Mouse (Mus musculus): ENCODE data around the gene Zfp61. TPM values are rescaled to one million over a fixed set of nuclear protein-coding genes. Genes with fewer than 3 reads are reported as not detected.
A peak's percentile ranks its signal among the peaks of the same experiment; 100 is the strongest.

Gene Zfp61
- polyA plus RNA-seq, 1 experiment from 2014 or later = 63.5 TPM

DNA sequence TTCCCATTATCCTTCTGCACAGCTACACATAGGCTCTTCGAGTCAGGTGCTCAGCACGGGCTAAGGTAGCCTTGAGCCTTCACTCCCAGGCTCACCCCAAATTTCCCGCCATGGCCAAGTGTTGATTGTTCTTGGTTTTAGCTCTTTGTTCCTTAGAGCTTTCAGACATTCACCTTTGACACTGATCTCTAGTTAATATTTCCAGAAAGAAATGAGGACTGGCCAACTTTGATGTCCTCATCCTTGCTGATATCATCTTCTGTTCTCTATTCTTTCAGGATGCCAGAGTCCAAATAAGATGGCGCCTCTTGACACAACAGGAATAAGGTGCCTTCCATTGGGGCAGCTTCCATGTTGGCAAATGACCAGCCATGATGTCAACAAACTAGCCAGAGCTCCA is 26.6 kb downstream of the Zfp61 start:
- ATAC-seq (ENCODE audit: low FRiP score, low read depth) = no peak
- H3K27me3 ChIP-seq = no peaks in the 10 kb centered on the region
- H3K27ac ChIP-seq = no peak overlapping the region
- no peak overlapping the region for H3K4me2 ChIP-seq (replicated peaks)
- no peaks in the 10 kb centered on the region for H3K9me3 ChIP-seq
- H3K36me3 ChIP-seq = peaks cover 38% of the 10 kb centered on the region
- WGBS = 95% methylated on average over 4 of the region's 4 CpGs
- H3K4me1 ChIP-seq = peaks cover 4% of the 10 kb centered on the region; the same call in 1 of the 2 replicates
- no peak overlapping the region for H3K9ac ChIP-seq
- H3K4me3 ChIP-seq = no peak overlapping the region

DNA sequence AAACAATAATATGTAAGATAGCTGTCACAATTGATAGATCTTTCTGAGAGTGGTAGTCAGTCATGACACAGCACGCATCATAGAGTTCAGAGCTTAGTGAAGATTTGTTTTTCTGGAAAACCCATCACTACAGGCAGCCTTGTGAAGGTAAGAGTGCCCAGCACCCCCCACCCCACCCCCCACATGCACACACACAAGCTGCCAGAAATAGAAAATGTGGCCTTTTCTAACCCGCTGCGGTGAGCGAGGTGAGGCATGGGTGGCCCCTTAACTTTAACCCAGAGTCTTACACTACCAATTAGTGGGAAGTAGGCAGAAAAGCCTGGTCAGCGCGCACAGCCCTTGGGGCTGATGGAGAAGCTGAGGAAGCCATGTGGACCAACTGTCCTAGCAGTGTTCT is 29.8 kb downstream of the Zfp61 start:
- H3K36me3 ChIP-seq = peaks cover 29% of the 10 kb centered on the region
- H3K4me3 ChIP-seq = no peak overlapping the region
- no peaks in the 10 kb centered on the region for H3K9me3 ChIP-seq
- H3K27me3 ChIP-seq = no peaks in the 10 kb centered on the region
- H3K4me1 ChIP-seq = peaks cover 4% of the 10 kb centered on the region; the same call in 1 of the 2 replicates
- H3K27ac ChIP-seq = no peak overlapping the region
- no peak overlapping the region for H3K9ac ChIP-seq
- WGBS = 93% methylated on average over 6 of the region's 6 CpGs
- H3K4me2 ChIP-seq (replicated peaks) = peak overlapping the region; percentile 78; the same call in 1 of the 2 replicates
- no peak for ATAC-seq (ENCODE audit: low FRiP score, low read depth)

DNA sequence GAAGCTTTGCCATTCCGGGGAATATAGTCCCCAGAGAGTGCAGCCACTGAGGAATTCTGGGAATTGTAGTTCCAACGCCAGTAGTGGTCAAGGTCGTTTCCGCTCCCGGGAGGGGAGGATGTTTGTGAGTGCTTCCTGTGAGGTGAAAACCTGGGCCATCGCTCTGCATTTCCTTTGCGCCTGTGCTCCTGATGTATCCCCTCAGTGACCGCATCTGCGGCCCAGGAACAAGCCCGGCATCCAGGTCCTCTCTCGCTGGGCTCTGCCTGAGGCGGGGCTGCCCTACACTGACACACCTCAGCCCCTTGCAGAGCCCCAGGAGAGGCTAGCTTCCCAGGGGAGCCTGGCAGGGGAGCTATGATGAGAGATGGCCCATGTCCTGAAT is 30.8 kb downstream of the Zfp61 start, which contains the start of gene Zfp93:
Zfp93 (plus strand) TSS at position 133 of the 385 bp plus-strand sequence.
- Histone ChIP-seq H3K9ac (peak within 1 kb of the TSS; percentile 82), H3K9me3 (no peaks in the 10 kb centered on the region), H3K27ac (no peak within 1 kb of the TSS), H3K4me1 (peaks cover 4% of the 10 kb centered on the region; the same call in 1 of the 2 replicates), H3K36me3 (peaks cover 23% of the 10 kb centered on the region), H3K4me3 (peak within 1 kb of the TSS; percentile 64), H3K4me2 (replicated peaks) (peak within 1 kb of the TSS; percentile 78), H3K27me3 (no peaks in the 10 kb centered on the region)
- WGBS = 0% methylated on average over 12 of the region's 12 CpGs
- ATAC-seq (ENCODE audit: low FRiP score, low read depth) = peak; percentile 94

DNA sequence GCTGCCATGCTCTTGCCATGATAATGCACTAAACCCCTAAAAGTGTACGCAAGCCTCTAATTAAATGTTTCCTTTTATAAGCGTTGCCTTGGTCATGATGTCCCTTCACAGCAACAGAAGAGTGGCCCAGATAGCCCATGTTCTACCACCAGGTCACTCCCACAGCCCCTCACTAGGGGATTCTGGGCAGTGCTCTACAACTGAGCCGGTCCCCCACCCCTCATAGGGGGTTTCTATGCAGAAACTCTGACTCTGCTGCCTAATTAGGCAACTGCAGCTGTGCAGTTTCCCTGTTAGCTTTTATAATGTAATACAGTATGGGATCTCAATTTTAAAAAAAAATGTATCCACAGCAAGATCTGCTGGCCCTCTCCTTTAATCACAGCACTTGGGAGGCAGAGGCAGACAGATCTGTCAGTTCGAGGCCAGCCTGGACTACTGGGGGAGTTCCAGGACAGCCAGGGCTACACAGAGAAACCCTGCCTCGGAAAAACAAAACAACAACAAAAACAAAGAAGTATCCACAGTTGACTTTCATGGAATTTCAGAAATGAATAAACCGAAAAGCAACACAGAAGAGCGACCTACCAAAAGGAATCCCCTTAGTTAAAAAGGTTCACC is 31.3 kb downstream of the Zfp61 start:
- Histone ChIP-seq H3K4me2 (replicated peaks) (peak overlapping the region; percentile 78), H3K27me3 (no peaks in the 10 kb centered on the region), H3K27ac (no peak overlapping the region), H3K4me3 (peak overlapping the region; percentile 64), H3K9me3 (no peaks in the 10 kb centered on the region), H3K36me3 (peaks cover 18% of the 10 kb centered on the region), H3K4me1 (peaks cover 4% of the 10 kb centered on the region; the same call in 1 of the 2 replicates), H3K9ac (peak overlapping the region; percentile 82)
- 31% methylated on average over 7 of the region's 7 CpGs for WGBS
- peak; percentile 46 for ATAC-seq (ENCODE audit: low FRiP score, low read depth)

DNA sequence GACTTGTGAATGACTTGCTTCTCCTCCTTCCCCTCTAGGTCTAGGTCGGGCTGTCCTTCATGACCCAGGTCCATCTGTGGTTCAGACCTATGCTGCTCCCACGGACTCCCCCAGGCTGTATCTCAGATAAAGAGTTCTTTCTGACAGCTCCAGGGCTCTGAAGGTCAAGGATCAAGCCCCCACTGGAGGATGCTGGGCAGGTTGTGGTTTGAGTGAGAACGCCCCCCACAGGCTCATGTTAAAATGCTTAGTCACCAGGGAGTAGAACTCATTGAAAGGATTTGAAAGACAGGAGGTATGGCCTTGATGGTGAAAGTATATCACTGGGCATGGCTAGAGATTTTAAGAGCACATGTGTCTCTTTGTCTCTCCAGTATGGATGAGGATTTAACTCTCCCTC is 31.8 kb downstream of the Zfp61 start:
- 79% methylated on average over 3 of the region's 3 CpGs for WGBS
- no peak overlapping the region for H3K4me3 ChIP-seq

DNA sequence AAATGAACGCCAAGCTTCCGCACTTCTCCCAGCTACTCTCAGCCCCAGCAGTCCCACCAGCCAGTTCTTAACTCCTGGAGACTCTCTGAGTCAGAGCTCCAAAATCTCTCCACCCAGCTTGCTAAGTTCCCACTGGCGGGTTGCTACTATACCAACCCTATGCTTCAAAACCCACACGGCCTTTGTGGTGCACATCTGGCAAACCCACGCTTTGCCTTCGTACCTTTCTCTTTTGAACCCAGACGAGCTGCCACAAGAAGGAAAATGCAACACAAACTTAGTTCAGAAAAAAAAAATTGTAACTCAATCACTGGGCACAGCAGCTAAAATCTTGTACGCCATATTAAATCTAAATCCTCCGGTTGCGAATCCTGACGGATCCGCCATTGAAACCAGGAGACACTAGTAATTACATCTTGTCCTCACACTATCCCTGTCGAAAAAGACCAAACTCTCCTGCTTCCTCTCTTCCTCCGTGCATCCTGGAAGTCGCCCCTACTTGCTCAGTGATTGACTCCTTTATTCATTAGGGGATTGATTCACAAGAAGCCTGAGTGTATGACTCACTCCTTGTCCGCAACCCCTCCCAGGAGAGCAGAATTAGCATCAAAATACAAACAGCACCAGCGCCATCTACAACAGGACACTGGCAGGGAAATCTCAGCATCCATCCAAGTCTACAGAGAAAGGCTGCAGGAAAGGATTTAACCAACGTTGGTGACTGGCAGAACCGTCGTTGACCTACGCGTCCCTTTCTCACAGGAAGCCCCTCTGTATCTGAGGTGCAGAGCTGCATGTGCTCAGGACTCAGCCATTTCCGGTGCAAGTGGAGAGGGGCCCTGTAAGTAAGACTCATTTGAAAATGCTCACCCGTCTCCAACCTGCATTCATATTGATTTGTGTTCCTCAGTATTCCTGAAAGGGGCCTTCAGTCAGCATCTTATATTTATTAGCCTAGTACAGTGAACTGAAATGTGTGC is 32.6 kb downstream of the Zfp61 start:
- 77% methylated on average over 24 of the region's 24 CpGs for WGBS
- no peak overlapping the region for H3K4me3 ChIP-seq
- peaks cover 4% of the 10 kb centered on the region; the same call in 1 of the 2 replicates for H3K4me1 ChIP-seq
- no peaks in the 10 kb centered on the region for H3K9me3 ChIP-seq
- H3K27ac ChIP-seq = no peak overlapping the region
- H3K27me3 ChIP-seq = no peaks in the 10 kb centered on the region
- peaks cover 5% of the 10 kb centered on the region for H3K36me3 ChIP-seq
- no peak overlapping the region for H3K4me2 ChIP-seq (replicated peaks)
- no peak overlapping the region for H3K9ac ChIP-seq
- ATAC-seq (ENCODE audit: low FRiP score, low read depth) = no peak

More for the DNA sequence above, 31.8 kb downstream of the Zfp61 start:
- H3K9me3 ChIP-seq = no peaks in the 10 kb centered on the region
- H3K36me3 ChIP-seq = peaks cover 13% of the 10 kb centered on the region
- peaks cover 4% of the 10 kb centered on the region; the same call in 1 of the 2 replicates for H3K4me1 ChIP-seq
- ATAC-seq (ENCODE audit: low FRiP score, low read depth) = no peak
- H3K4me2 ChIP-seq (replicated peaks) = peak overlapping the region; percentile 78; the same call in 1 of the 2 replicates
- H3K27ac ChIP-seq = no peak overlapping the region
- no peaks in the 10 kb centered on the region for H3K27me3 ChIP-seq
- H3K9ac ChIP-seq = no peak overlapping the region

DNA sequence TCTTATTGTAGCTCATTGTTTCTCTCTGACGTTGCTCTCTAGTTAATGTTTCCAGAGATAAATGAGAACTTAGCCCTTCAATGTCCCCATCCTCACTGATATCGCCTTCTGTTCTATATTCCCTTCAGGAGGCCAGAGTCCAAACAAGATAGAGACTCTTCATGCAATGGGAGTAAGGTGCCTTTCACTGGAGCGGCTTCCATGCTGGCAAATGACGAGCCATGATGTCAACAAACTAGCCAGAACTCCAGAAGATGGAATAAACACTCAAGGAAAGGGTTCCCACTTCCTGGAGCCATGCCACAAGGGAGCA is 41.1 kb downstream of the Zfp61 start:
- Histone ChIP-seq H3K36me3 (peaks cover 37% of the 10 kb centered on the region), H3K9me3 (no peaks in the 10 kb centered on the region), H3K4me3 (no peak overlapping the region), H3K27ac (no peak overlapping the region), H3K9ac (no peak overlapping the region), H3K4me2 (replicated peaks) (no peak overlapping the region), H3K27me3 (no peaks in the 10 kb centered on the region), H3K4me1 (peaks cover 7% of the 10 kb centered on the region)
- ATAC-seq (ENCODE audit: low FRiP score, low read depth) = no peak
- 88% methylated on average over 4 of the region's 4 CpGs for WGBS

DNA sequence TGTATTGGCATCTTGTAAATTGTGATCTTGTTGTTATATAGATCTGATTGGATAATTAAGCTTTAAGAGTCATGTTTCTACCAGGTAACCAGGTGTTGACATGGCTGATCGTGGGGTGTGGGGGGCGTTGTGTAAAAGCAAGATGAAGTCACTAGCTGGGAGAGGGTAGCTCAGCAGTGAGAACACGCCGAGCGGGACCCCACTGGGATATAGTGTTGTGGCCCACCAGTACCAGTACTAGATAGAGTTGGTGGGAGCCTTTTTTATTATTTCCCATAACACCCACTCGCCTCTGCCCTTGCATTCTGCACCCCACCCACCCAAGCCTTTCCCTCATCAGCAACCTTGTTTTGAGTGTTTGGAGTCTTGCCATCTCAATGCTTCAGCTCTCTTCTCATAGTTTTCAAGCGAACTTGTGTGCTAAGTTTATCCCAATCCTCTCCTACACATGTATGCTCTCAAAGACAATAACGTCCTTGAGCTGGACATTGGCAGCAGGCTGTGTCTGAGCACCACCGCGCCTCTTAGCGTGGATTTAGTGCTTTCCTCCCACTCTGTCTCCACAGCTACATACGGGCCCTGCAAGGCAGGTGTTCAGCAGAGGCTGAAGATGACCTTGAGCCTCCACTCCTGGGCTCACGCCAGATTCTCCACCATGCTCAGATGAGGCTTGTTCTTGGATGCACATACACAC is 41.6 kb downstream of the Zfp61 start:
- H3K9me3 ChIP-seq = no peaks in the 10 kb centered on the region
- 90% methylated on average over 13 of the region's 13 CpGs for WGBS
- H3K27ac ChIP-seq = no peak overlapping the region

DNA sequence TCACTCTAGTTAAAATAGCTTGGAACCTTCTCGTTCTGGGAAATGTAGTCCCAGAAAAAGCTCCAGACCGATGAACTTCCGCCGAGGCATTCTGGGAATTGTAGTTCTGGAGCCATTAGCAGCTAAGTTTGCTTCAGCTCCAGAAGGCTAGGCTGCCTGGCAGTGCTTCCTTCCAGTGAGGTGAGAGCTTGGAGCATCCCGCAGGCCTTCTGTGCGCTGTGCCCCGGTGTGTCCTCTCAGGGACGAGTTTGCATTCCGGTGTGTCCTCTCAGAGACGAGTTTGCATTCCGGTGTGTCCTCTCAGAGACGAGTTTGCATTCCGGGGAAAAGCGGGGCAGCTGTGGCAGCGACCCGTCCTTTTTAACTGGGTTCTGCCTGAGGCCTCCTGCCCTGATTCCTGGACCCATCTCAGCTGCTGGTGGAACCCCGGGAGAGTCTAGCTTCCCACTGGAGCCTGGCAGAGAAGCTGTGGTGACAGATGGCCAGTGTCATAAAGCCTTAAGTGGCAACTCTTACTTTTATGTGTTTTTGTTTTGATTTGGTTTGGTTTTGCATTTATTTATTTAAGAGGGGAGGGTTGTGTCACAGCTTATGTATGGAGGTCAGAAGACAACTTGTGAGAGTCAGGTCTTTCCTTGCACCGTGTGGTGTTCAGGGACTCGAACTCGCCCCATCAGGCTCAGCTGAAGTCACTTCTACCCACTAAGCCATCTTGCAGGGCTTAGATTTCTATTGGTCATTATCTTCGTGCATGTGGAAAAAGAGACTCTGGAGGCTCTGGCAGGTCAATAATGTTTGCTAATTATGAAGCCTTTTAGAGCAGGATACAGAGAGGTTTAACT is 46.2 kb downstream of the Zfp61 start, which contains the start of gene Zfp108:
Zfp108 (plus strand) TSS at position 162 of the 842 bp plus-strand sequence.
- H3K4me3 ChIP-seq = peak within 1 kb of the TSS; percentile 62
- H3K27me3 ChIP-seq = no peaks in the 10 kb centered on the region
- peak within 1 kb of the TSS; percentile 78 for H3K9ac ChIP-seq
- peak within 1 kb of the TSS; percentile 80 for H3K4me2 ChIP-seq (replicated peaks)
- ATAC-seq (ENCODE audit: low FRiP score, low read depth) = peak; percentile 95
- 17% methylated on average over 21 of the region's 21 CpGs for WGBS
- H3K9me3 ChIP-seq = no peaks in the 10 kb centered on the region
- H3K36me3 ChIP-seq = peaks cover 16% of the 10 kb centered on the region
- peak within 1 kb of the TSS; percentile 48; the same call in 1 of the 2 replicates for H3K27ac ChIP-seq
- H3K4me1 ChIP-seq = peaks cover 10% of the 10 kb centered on the region

More for the DNA sequence above, 41.6 kb downstream of the Zfp61 start:
- no peak overlapping the region for H3K4me2 ChIP-seq (replicated peaks)
- H3K4me3 ChIP-seq = no peak overlapping the region
- no peak overlapping the region for H3K9ac ChIP-seq
- peaks cover 8% of the 10 kb centered on the region for H3K4me1 ChIP-seq
- ATAC-seq (ENCODE audit: low FRiP score, low read depth) = no peak
- H3K27me3 ChIP-seq = no peaks in the 10 kb centered on the region
- H3K36me3 ChIP-seq = peaks cover 37% of the 10 kb centered on the region

DNA sequence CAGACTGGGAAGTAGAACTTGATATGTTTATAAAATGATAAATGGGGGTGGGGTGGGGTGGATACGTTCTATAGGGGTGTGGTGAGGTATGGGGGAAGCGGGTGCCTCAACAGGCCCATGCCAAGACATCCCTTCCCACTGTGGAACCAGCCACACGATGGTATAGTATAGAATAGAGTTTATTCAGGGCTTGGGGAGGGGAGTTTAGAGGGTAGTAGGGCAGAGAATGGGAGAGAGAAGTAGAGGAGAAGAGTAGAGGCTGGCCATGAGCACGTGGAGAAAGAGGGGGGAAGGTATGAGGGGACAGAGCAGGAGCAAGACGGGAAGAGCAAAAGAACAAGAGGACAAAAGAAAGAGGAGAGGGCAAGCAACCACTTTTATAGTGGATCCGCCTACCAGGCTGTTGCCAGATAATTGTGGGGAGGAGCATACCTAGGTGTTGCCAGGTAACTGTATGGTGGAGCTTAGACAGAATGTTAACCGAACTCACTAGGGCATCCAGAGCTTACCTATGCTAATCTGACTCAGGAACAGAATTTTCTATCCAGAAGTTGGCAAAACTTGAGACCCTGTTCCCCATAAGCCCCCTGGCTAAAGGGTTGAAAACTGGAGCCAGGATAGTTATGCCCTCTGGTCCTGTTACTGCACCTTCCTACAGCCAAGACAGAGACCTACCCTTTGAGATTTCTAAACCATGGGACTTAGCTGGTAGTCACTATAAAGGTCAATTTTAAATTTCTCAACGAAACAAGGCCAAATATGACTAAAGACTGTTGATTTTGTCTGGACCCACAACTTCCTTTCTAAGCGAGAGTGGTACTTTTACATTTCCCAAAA is 47.0 kb downstream of the Zfp61 start:
- Histone ChIP-seq H3K27ac (no peak overlapping the region), H3K9me3 (no peaks in the 10 kb centered on the region), H3K4me1 (peaks cover 10% of the 10 kb centered on the region), H3K4me2 (replicated peaks) (peak overlapping the region; percentile 80), H3K36me3 (peaks cover 12% of the 10 kb centered on the region; the same call in 1 of the 2 replicates), H3K27me3 (no peaks in the 10 kb centered on the region), H3K4me3 (peak overlapping the region; percentile 62), H3K9ac (0 out of 2 replicates have a peak overlapping the region, but pooled peaks have one; percentile 13)
- ATAC-seq (ENCODE audit: low FRiP score, low read depth) = peak; percentile 57
- 62% methylated on average over 9 of the region's 9 CpGs for WGBS
